Mouse (Mus musculus): ENCODE data around the gene Hal.

Hal gene

GRCm38 (mm10) chr10:93488066-93488827 lies at the start of gene Hal:
Gene Hal, plus strand, starts transcription at chr10:93488768.
- DNase-seq (ENCODE audit: low spot score), result no peak

DNA sequence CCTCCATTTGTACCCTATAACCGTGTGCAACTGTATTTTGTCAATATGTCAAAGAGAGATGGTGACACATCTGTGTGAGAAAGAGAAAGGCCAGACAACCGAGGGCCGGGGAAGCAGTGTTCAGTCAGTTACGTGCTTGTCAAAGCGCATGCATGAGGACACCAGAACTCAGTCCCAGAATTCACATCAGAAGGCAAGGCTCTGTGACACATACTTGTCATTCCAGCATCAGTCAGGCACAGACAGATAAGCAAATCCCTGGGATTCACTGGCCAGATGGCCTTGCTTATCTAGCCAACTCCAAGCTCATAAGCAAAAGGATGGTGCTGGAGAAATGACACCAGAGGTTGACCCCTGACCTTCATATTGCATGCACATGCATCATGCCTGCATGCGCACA lies 47.1 kb upstream of the Hal start:
- no peak for DNase-seq (ENCODE audit: low spot score)

GRCm38 (mm10) chr10:93442183-93442582 lies 46.4 kb upstream of the Hal start:
- DNase-seq (ENCODE audit: low spot score), result no peak

- DNase-seq (ENCODE audit: low spot score), result no peak
Observed at GRCm38 (mm10) chr10:93444407-93444806, 44.2 kb upstream of the Hal start.

DNA sequence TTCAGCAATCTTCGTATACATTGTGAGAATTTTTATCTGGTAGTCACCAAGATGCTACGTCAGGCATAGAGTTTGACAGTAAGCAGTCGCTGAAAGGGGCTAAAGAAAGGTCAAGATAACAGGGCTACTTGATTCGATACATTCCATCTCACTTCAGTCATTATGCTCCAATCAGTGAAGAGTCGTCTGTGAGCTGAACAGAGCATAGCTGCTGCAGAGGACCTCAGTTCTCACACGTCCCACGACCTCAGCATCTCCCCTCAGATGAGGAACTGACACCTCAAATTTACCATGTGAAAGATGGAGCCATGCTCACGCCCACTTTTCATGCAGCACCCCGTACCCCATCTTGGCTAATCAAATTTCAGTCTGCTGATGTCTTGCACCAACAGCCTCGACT lies 41.2 kb upstream of the Hal start:
- DNase-seq (ENCODE audit: low spot score), result no peak

GRCm38 (mm10) chr10:93454652-93455014 lies 33.9 kb upstream of the Hal start:
- no peak for DNase-seq (ENCODE audit: low spot score)

- no peak for DNase-seq (ENCODE audit: low spot score)
Observed at GRCm38 (mm10) chr10:93460106-93460505, 28.5 kb upstream of the Hal start.

DNA sequence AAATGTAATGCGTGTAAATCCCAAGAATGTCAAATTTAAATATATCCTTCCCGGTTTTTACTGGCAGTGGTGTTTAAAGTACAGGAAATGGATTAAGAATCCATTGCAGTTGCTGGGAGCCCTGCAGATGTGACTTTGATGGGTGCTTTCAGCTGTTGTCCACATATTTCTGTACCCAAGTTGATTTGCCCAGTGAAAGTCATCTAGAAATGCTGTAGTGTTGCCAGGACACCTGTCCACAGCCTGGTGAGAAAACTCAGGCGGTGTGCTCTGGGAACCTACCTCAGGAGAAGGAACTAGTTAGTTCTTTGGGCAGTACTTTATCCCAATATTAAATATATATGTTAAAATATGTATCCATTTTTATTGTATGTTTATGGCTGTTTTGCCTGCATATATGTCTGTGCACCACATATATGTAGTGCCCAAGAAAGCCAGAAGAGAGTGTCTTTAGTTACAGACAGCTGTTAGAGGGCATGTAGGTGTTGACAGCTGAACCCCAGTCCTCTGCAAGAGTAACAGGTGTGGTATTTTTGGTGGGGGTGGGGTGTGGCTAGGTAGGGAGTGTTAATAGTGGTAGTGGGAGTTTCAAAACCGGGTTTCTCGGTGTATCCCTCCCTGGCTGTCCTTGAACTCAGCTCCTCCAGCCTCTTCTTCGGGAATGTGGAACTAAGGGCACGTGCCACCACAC lies 25.7 kb upstream of the Hal start:
- no peak for DNase-seq (ENCODE audit: low spot score)

DNA sequence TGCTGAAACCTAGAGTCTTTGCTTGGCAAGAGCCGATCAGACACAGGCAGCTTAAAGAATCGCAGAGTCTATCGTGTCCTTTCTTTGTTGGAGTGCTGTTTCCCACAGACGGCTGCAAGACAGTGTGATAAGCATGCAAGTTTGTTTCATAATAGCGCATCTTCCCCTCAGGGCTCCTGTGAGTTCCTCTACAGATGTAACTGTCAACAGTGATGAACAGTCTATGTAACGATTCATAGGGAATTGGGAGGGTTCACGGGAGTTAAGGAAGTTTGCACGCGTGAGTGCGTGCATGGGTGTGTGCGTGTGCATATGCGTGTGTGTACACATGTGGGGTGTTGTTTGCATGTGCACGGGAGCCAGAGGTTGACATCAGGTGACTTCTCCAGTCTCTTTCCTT lies 25.0 kb upstream of the Hal start:
- DNase-seq (ENCODE audit: low spot score), result no peak

DNA sequence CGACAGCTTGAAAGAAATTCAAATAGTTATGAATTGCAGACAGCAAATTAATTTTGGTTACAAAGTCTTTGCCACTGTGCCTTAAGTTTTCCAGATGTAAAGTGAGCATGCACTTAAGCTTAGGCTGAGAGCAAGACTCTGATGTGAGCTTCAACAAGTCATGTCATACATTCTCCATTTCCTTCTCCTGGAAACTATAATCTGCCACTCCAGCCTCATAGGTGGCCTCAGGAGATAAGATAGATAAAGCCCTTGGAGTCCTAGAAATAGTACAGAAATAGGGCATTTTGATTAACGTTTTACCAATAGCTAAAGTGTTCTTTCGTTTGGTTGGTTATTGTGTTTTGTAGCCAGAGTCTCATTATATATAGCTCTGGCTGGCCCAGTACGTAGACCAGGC lies 21.3 kb upstream of the Hal start:
- no peak for DNase-seq (ENCODE audit: low spot score)

- DNase-seq (ENCODE audit: low spot score), result no peak
Observed at GRCm38 (mm10) chr10:93467791-93468190, 20.8 kb upstream of the Hal start.

DNA sequence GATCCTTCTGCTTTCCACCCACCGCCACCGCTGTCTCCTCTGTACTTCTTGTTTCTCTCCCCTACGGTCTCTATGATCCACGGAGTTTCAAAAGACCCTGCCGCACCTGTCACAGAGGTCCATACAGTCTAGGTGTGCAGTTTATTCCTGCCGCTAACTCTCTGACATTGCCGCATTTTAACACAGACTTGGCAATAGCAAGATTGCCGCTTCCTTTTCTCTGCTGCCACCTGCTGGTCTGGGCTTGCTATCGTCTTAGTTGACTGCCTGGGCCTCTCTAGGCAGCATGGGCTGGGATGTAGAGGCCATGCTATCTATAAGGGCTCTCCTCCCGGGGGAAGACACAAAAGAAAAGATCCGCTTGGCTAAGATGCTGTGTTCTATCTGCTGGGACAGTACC lies 17.2 kb upstream of the Hal start:
- peak; percentile 54 for DNase-seq (ENCODE audit: low spot score)

DNA sequence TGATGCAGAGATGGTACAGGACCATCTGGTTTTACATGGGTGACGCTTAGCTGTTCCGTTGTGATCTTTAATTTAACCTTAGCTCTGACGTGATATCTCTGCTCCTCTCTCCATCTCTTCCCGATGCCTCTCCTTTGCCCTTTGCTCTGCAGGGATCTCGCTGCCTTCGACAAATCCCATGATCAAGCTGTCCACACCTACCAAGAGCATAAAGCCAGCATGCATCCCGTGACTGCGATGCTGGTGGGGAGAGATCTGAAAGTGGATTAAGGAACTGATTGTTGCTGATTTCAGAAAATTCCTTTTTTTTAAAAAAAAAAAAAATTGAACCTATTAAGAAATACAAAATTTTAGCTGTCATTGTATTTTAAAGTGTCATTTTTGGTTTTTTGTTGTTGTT lies 4.1 kb upstream of the Hal start:
- no peak for DNase-seq (ENCODE audit: low spot score)

DNA sequence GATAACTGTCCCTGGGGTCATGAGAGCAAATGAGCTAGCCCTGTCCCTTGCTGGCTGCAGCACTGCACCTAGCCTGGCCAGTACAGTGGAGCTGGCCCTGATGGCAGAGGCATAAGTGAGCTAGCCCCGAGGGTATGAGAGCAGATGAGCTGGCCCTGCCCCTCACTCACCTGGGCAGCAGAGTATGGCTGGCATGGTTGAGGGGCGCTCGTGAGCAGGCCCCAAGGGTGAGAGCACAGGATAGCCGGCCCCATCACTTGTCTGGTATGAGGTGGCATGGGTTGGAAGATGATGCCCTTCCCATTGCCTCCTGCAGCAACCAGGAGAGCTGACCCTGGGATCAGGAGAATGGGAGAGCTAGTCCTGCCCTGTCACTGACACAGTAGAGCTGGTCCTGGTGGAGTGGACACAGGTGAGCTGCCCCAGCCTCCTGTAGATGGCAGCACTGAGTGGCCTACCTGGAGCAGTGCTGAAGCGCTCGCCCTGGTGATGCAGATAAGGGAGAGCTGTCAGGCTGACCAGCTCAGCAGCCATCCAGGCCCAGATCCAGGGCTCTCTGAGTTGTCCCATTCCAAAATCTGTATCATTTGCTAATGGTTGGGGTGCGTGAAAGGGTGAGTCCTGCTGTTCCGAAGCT lies 3.4 kb upstream of the Hal start:
- DNase-seq (ENCODE audit: low spot score), result no peak

DNA sequence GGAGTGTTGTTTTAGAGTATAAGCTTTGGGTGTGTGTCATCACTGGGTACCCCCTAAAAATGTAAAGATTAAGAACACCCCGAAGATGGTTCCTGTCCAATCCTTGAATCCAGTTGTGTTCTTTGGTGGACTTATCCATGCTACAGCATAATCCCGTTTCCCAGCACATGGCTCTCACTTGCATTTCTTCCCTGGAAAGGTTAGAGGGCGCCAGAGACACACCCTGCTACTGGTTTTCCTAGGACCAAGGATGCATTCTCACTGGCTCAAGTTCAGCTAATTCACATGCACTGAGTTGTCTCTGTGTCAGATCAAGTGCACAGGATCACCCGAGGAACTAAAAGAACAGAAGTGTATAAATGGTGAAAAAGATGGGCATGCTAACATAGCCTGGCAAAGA lies 1.9 kb upstream of the Hal start:
- peak; percentile 19 for DNase-seq (ENCODE audit: low spot score)

- no peak for DNase-seq (ENCODE audit: low spot score)
Observed at GRCm38 (mm10) chr10:93488828-93489226, 259 bp downstream of the Hal start.

DNA sequence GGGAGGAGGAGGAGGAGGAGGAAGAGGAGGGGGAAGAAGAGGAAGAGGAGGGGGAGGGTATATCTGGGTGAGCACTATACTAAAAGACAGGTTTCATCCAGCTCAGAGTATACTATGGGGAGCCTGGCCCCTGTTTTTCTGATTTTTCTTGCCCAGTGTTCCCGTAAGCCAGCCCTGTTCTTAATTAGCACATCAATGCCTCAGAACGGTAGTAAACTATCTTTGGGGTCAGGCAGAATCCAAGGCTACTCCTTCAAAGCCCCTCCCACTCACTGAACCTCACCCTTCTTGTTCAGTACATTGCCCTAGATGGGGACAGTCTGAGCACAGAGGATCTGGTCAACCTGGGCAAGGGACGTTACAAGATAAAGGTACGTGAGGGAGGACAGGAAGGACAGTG lies 1.9 kb downstream of the Hal start:
- no peak for DNase-seq (ENCODE audit: low spot score)

DNA sequence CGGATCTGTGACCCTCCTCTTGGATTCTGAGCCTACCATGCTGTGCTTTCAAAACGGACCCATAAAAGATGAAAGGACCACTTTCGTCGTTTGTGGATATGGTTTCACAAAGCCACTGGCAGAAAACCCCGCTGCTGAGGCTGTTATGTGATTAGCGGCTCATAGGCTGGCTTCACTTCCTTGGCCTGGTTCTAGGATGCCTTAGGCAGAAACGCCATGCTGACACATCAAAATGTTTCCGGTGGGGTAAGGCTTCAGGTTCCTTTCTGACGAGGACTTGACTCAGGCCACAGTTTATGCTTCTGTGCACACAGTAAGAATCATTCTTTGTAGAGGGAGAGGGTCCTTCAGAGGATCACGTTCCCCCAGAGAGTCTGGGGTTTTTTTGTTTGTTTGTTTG lies 12.3 kb downstream of the Hal start:
- DNase-seq (ENCODE audit: low spot score), result no peak

- DNase-seq (ENCODE audit: low spot score), result no peak
Observed at GRCm38 (mm10) chr10:93501346-93501745, 12.8 kb downstream of the Hal start.

- no peak for DNase-seq (ENCODE audit: low spot score)
Observed at GRCm38 (mm10) chr10:93508383-93508970, 19.9 kb downstream of the Hal start.

GRCm38 (mm10) chr10:93509532-93510153 lies 21.1 kb downstream of the Hal start:
- DNase-seq (ENCODE audit: low spot score), result no peak

DNA sequence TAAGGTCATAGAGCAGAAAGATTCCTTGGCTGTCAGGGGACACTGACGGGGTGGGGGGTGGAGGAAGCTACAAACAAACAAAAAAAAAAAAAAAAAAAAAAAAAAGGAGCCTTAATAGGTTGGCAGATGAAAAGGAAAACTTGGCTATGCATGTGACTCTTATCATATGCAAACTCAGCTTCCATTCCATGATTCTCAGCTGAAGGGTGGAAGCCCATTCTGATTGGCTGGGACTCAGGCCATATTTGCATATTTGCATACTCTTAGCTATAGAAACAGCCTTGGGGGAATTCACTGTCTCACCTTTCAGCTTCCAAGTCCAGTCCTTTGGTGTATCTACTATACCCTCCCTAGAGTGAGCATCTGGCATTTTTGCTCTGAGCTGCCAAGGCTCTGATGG lies 26.9 kb downstream of the Hal start:
- no peak for DNase-seq (ENCODE audit: low spot score)

DNA sequence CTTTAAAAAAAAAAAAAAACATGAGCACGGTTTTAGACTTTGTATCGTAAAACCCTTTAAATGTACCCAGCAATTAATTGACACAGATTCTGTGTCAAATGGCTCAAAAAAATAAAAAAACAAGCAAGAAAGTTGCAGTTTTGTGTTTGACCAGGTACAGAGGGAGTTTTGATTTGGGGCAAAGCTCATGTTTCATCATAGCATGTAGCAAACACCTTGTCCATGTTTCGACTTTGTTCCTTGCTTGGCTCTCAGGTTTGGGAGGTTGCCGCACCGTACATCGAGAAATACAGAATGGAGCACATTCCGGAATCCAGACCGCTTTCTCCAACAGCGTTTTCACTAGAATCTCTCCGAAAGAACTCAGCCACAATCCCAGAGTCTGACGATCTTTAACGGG lies 27.4 kb downstream of the Hal start:
- DNase-seq (ENCODE audit: low spot score), result no peak
